ENCODE assay signal across 10 mouse cellular contexts in the genomic region with DNA sequence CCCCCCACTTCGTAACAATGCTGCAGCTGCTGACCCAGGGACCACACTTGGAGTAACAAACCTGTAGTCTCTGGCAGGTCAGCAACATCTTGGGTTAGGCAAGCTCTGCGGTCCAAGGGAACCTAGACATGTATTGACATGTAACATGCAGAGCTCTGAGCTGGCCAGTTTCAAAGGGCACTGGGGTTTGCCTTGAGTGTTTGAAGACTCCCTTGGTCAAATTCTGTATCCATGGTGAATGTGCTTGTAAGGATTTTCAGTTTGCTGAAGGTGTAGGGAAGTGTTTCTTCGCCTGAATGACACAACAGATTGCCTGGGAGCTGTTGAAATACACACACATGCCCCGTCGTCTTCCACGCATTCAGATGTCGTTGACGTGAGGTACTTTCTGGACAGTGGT.
DNase-seq lines count a peak whose midpoint lies in the region; ATAC-seq and TF ChIP-seq lines count a peak whose summit lies in the region.
"Had no signal": no experiment of that assay in that cellular context is flagged by ENCODE, and none has a peak within 500 bp of the region (broad histone marks: within the 10 kb centered on the region; RNA-seq: fewer than 3 reads in every experiment).

No protein-coding gene starts in this region.

- TF ChIP-seq POLR2A in embryonic fibroblast, embryonic 13.5 days (IDR thresholded peaks at IDR 0.05; ENCODE audit: low read depth, low read length), result no peak

- no peak for TF ChIP-seq EP300 in stomach, postnatal 0 days (optimal IDR thresholded peaks at IDR 0.05)

- H3K4me2 ChIP-seq in hindbrain, embryonic 11.5 days (replicated peaks; ENCODE audit: low read depth, low read length), result no peak overlapping the region
- H3K4me2 ChIP-seq in hindbrain, embryonic 12.5 days (replicated peaks), result no peak overlapping the region
- no peak overlapping the region for H3K4me2 ChIP-seq in midbrain, embryonic 13.5 days (replicated peaks)
- H3K4me2 ChIP-seq in stomach, postnatal 0 days (replicated peaks; ENCODE audit: low read depth), result no peak overlapping the region; the same call in 1 of the 2 replicates

- H3K9me3 ChIP-seq in hindbrain, embryonic 11.5 days (ENCODE audit: control insufficient read depth, low read length), result no peaks in the 10 kb centered on the region
- H3K9me3 ChIP-seq in hindbrain, embryonic 12.5 days (replicated peaks), result no peaks in the 10 kb centered on the region
- no peaks in the 10 kb centered on the region for H3K9me3 ChIP-seq in midbrain, embryonic 10.5 days (replicated peaks)
- no peaks in the 10 kb centered on the region for H3K9me3 ChIP-seq in midbrain, embryonic 13.5 days
- no peaks in the 10 kb centered on the region for H3K9me3 ChIP-seq in stomach, postnatal 0 days (ENCODE audit: control insufficient read depth, low read length)

- H3K4me3 ChIP-seq in hindbrain, embryonic 11.5 days (ENCODE audit: low read depth, low read length), result no peak overlapping the region
- no peak overlapping the region for H3K4me3 ChIP-seq in hindbrain, embryonic 12.5 days
- H3K4me3 ChIP-seq in midbrain, embryonic 10.5 days, result no peak overlapping the region
- H3K4me3 ChIP-seq in midbrain, embryonic 13.5 days (replicated peaks), result no peak overlapping the region
- no peak overlapping the region for H3K4me3 ChIP-seq in embryonic fibroblast, embryonic 13.5 days (ENCODE audit: insufficient read depth, low read length)
- H3K4me3 ChIP-seq in stomach, postnatal 0 days (ENCODE audit: low read depth, low read length), result no peak overlapping the region

- H3K4me1 ChIP-seq in hindbrain, embryonic 11.5 days (replicated peaks; ENCODE audit: control insufficient read depth, insufficient read depth, low read length), result no peaks in the 10 kb centered on the region; the same call in 1 of the 2 replicates
- peaks cover 35% of the 10 kb centered on the region for H3K4me1 ChIP-seq in hindbrain, embryonic 12.5 days
- peaks cover 51% of the 10 kb centered on the region for H3K4me1 ChIP-seq in midbrain, embryonic 10.5 days
- peaks cover 44% of the 10 kb centered on the region for H3K4me1 ChIP-seq in midbrain, embryonic 13.5 days (replicated peaks)
- peaks cover 25% of the 10 kb centered on the region for H3K4me1 ChIP-seq in embryonic fibroblast, embryonic 13.5 days (ENCODE audit: control insufficient read depth, insufficient read depth, low read length)
- peaks cover 12% of the 10 kb centered on the region for H3K4me1 ChIP-seq in stomach, postnatal 0 days (replicated peaks; ENCODE audit: control insufficient read depth, insufficient read depth)

- H3K27ac ChIP-seq in hindbrain, embryonic 11.5 days (ENCODE audit: low read depth, low read length), result 0 out of 2 replicates have a peak overlapping the region, but pooled peaks have one; percentile 24
- no peak overlapping the region for H3K27ac ChIP-seq in hindbrain, embryonic 12.5 days
- H3K27ac ChIP-seq in midbrain, embryonic 10.5 days (replicated peaks), result peak overlapping the region; percentile 38; the same call in 1 of the 2 replicates
- H3K27ac ChIP-seq in midbrain, embryonic 13.5 days, result no peak overlapping the region
- H3K27ac ChIP-seq in embryonic fibroblast, embryonic 13.5 days (ENCODE audit: insufficient read depth, low read length), result peak overlapping the region; percentile 92
- H3K27ac ChIP-seq in stomach, postnatal 0 days (replicated peaks), result peak overlapping the region; percentile 63

- TF ChIP-seq CTCF in embryonic fibroblast, embryonic 13.5 days (IDR thresholded peaks at IDR 0.05; ENCODE audit: borderline replicate concordance, insufficient read depth, low read length), result no peak
- no peak for TF ChIP-seq CTCF in stomach, postnatal 0 days (IDR thresholded peaks at IDR 0.05; ENCODE audit: low read depth)

- no peaks in the 10 kb centered on the region for H3K27me3 ChIP-seq in hindbrain, embryonic 11.5 days (ENCODE audit: control insufficient read depth, insufficient read depth, low read length)
- H3K27me3 ChIP-seq in hindbrain, embryonic 12.5 days, result no peaks in the 10 kb centered on the region
- H3K27me3 ChIP-seq in midbrain, embryonic 10.5 days (ENCODE audit: low read depth, poor library complexity, severe bottlenecking), result no peaks in the 10 kb centered on the region
- no peaks in the 10 kb centered on the region for H3K27me3 ChIP-seq in midbrain, embryonic 13.5 days
- no peaks in the 10 kb centered on the region for H3K27me3 ChIP-seq in stomach, postnatal 0 days (ENCODE audit: control insufficient read depth, insufficient read depth, low read length)

- no peak for ATAC-seq in hindbrain, embryonic 11.5 days (ENCODE audit: low FRiP score)
- no peak for ATAC-seq in hindbrain, embryonic 12.5 days (ENCODE audit: low FRiP score)
- ATAC-seq in midbrain, embryonic 13.5 days, result no peak
- 0 out of 2 replicates have a peak, but pooled peaks have one; percentile 44 for ATAC-seq in stomach, postnatal 0 days (ENCODE audit: low FRiP score, low TSS enrichment)
- ATAC-seq: forebrain, postnatal 0 days had no signal

- no peak overlapping the region for H3K9ac ChIP-seq in hindbrain, embryonic 11.5 days (ENCODE audit: low read depth, low read length)
- no peak overlapping the region for H3K9ac ChIP-seq in hindbrain, embryonic 12.5 days
- H3K9ac ChIP-seq in midbrain, embryonic 13.5 days (replicated peaks), result no peak overlapping the region
- H3K9ac ChIP-seq in stomach, postnatal 0 days (ENCODE audit: low read length), result no peak overlapping the region
- H3K9ac ChIP-seq: forebrain, postnatal 0 days had no signal

- 76% methylated on average over 8 of the region's 8 CpGs for WGBS in hindbrain, embryonic 11.5 days
- 80% methylated on average over 8 of the region's 8 CpGs for WGBS in hindbrain, embryonic 12.5 days
- 82% methylated on average over 8 of the region's 8 CpGs for WGBS in midbrain, embryonic 10.5 days
- WGBS in midbrain, embryonic 13.5 days, result 76% methylated on average over 8 of the region's 8 CpGs
- WGBS in stomach, postnatal 0 days, result 45% methylated on average over 8 of the region's 8 CpGs

- no peak for DNase-seq in hindbrain, embryonic 11.5 days (ENCODE audit: low spot score)
- DNase-seq in midbrain, embryonic 10.5 days (ENCODE audit: low spot score), result no peak
- DNase-seq in stomach, postnatal 0 days (ENCODE audit: low spot score), result no peak
- DNase-seq in Muller cell, postnatal 12 days (ENCODE audit: inconsistent ontology term), result no peak
- DNase-seq: cerebellum, adult 11-12 months; forebrain, postnatal 0 days; layer of hippocampus, adult 9-11 months had no signal

- H3K36me3 ChIP-seq in hindbrain, embryonic 11.5 days (ENCODE audit: control insufficient read depth, insufficient read depth, low read length), result no peaks in the 10 kb centered on the region
- H3K36me3 ChIP-seq in hindbrain, embryonic 12.5 days, result no peaks in the 10 kb centered on the region
- H3K36me3 ChIP-seq in midbrain, embryonic 10.5 days, result no peaks in the 10 kb centered on the region
- no peaks in the 10 kb centered on the region for H3K36me3 ChIP-seq in midbrain, embryonic 13.5 days
- no peaks in the 10 kb centered on the region for H3K36me3 ChIP-seq in stomach, postnatal 0 days (ENCODE audit: control insufficient read depth, insufficient read depth, low read length)

Comparison
In these comparisons a context has a peak if more than half of its experiments do, and no peak if none do; other contexts are left out.
1. H3K27ac ChIP-seq: peak in hindbrain, embryonic 11.5 days (single experiment), midbrain, embryonic 10.5 days (single experiment), embryonic fibroblast, embryonic 13.5 days (single experiment) and stomach, postnatal 0 days (single experiment); none in hindbrain, embryonic 12.5 days (single experiment) and midbrain, embryonic 13.5 days (single experiment).